Mouse (Mus musculus) liver, adult 2 months (tissue): ENCODE measurements at regions not wholly inside any gene's neighbourhood (a gene's known extent, or its start where the extent isn't known, plus 50 kb on each side); places are given as distances from the start of the nearest gene placed in this dataset.

Experiments used
- DNase-seq: peaks from one replicate; pipeline ENCODE4 v3.0.0-alpha.2; 2011; ENCODE audit warnings: low read depth, low spot score; ENCODE audit errors: extremely low read depth
- H3K27ac ChIP-seq: fragments of 200-500 bp; replicated peaks from 2 replicates; pipeline ENCODE4 v1.5.1; 2012; ENCODE audit warnings: low read depth, mild to moderate bottlenecking, control low read depth, inconsistent platforms, low read length; ENCODE audit not compliant: insufficient read depth
- H3K27me3 ChIP-seq: fragments of 200-500 bp; 2 replicates; pipeline ENCODE4 v1.6.1; 2012; ENCODE audit warnings: mild to moderate bottlenecking, moderate library complexity, low read length, inconsistent platforms; ENCODE audit not compliant: control insufficient read depth, insufficient read depth
- H3K36me3 ChIP-seq: fragments of 200-500 bp; 2 replicates; pipeline ENCODE4 v1.6.1; 2012; ENCODE audit warnings: low read length, inconsistent platforms; ENCODE audit not compliant: control insufficient read depth, insufficient read depth
- H3K4me1 ChIP-seq: fragments of 200-500 bp; 2 replicates; pipeline ENCODE4 v1.6.1; 2011; ENCODE audit warnings: low read length; ENCODE audit not compliant: control insufficient read depth, insufficient read depth
- H3K4me3 ChIP-seq: fragments of 200-500 bp; 2 replicates; pipeline ENCODE4 v1.5.1; 2011; ENCODE audit warnings: low read depth, mild to moderate bottlenecking, control low read depth, low read length, moderate library complexity; ENCODE audit not compliant: insufficient read depth
- H3K79me2 ChIP-seq: fragments of 200-500 bp; 2 replicates; pipeline ENCODE4 v1.6.1; 2012; ENCODE audit warnings: inconsistent platforms, mild to moderate bottlenecking, low read length, moderate library complexity; ENCODE audit not compliant: control insufficient read depth, insufficient read depth
- H3K9ac ChIP-seq: fragments of 200-500 bp; 2 replicates; pipeline ENCODE4 v1.6.1; 2012; ENCODE audit warnings: low read depth, mild to moderate bottlenecking, control low read depth, inconsistent platforms, low read length
- CTCF ChIP-seq: fragments of 200-500 bp; IDR thresholded peaks from 2 replicates; pipeline ENCODE4 v1.5.1; 2011; ENCODE audit warnings: low read depth, low read length, control low read depth
- POLR2A ChIP-seq: fragments of 200-500 bp; IDR thresholded peaks from 2 replicates; pipeline ENCODE4 v1.6.1; 2011; ENCODE audit warnings: low read length, control low read depth; ENCODE audit not compliant: insufficient read depth; ENCODE audit errors: extremely low read depth
- whole genome bisulfite sequencing: fragments of 180-500 bp; shearing (Covaris S2); methylation state at CpG from one replicate; pipeline ENCODE4 v1.1.7; 2018; 5-methylcytosine and 5-hydroxymethylcytosine counted together

DNA sequence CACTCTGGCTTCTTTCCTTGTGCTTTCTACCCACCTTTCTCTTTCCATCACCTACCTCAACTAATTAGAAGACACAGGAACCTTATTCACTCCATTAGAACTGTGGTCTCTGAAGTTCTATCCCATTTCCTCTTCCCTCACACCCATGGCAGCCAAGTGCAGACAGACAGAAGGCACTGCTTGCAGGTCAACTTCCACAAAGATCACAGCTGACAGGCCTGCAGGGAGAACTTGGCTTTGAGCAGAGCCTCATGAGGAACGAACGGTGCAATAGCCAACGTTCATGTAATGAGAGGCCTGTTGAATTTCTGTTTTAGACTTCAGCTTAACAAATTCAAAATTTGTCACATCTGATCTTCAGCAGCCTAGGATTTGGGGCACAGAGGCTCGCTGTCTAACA, 217.5 kb upstream of the Ankrd55 start:
- peak; percentile 48 for DNase-seq
- H3K9ac ChIP-seq, result no peak overlapping the region
- TF ChIP-seq CTCF (no peak), POLR2A (no peak)
- peak overlapping the region; percentile 79 for H3K27ac ChIP-seq
- WGBS, result 50% methylated on average over 4 of the region's 4 CpGs
- H3K4me1 ChIP-seq, result peaks cover 18% of the 10 kb centered on the region
- H3K36me3 ChIP-seq, result no peaks in the 10 kb centered on the region
- H3K27me3 ChIP-seq, result no peaks in the 10 kb centered on the region
- no peak overlapping the region for H3K4me3 ChIP-seq
- H3K79me2 ChIP-seq, result no peaks in the 10 kb centered on the region

DNA sequence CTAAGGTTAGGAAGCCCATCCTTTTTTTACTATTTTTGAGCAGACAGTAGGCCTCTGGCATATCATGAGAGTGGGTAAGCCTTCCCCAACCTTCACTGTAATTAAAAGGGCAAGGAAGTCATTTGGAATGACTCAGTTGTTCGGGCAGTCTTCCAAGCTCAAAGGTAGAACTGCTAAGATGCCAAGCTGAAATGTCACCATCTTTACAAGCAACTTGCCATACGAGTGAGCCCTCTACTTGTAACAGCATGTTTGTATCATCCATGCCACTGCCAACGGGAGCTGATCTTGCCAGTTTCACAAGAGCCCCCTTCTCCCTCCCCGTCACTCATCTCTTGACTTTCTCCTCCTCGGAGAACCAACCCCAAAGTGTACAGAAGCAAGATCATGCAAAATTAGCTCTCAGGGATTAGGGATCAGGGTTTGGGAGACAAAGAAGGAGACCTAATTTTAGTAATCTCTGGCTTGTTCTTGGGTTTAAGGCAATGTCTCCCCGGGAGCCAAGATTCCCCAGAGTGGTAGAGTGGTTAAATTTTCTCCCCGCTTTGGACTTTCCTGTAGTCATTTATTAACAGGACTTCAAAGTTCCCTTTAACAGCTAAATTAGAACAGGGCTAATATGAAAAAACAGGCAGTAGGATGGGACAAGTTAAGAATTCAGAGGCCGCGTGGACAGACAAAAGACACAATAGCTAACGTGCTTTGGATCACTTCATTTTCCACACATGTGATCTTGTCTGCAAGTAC, 216.9 kb upstream of the Ankrd55 start:
- Histone ChIP-seq H3K79me2 (no peaks in the 10 kb centered on the region), H3K4me3 (no peak overlapping the region), H3K9ac (0 out of 2 replicates have a peak overlapping the region, but pooled peaks have one; percentile 4), H3K27ac (peak overlapping the region; percentile 79), H3K36me3 (no peaks in the 10 kb centered on the region), H3K27me3 (no peaks in the 10 kb centered on the region), H3K4me1 (peaks cover 18% of the 10 kb centered on the region)
- peak; percentile 90 for DNase-seq
- WGBS, result 34% methylated on average over 10 of the region's 10 CpGs
- TF ChIP-seq POLR2A, result no peak

DNA sequence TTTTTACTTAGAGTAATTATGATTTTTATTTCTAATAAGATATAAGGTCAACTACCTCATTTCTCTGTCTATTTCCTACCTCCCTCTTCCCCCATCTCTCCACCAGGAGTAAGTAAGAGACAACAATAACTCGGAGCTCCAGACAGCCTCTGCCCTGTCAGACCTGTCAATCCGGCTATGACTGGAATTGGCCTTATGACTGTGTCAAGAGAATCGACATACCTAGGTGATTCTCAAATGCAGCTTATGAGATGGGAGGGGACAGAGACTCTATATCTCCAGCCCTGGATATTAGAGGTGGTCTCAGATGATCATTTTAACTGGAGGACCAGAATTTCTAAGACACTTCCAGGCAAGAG, 216.3 kb upstream of the Ankrd55 start:
- WGBS, result 15% methylated on average over 3 of the region's 3 CpGs
- Histone ChIP-seq H3K9ac (no peak overlapping the region), H3K27me3 (no peaks in the 10 kb centered on the region), H3K27ac (0 out of 2 replicates have a peak overlapping the region, but pooled peaks have one; percentile 3), H3K4me3 (no peak overlapping the region), H3K79me2 (no peaks in the 10 kb centered on the region), H3K36me3 (no peaks in the 10 kb centered on the region), H3K4me1 (peaks cover 16% of the 10 kb centered on the region)
- TF ChIP-seq CTCF (no peak), POLR2A (no peak)
- DNase-seq, result no peak

DNA sequence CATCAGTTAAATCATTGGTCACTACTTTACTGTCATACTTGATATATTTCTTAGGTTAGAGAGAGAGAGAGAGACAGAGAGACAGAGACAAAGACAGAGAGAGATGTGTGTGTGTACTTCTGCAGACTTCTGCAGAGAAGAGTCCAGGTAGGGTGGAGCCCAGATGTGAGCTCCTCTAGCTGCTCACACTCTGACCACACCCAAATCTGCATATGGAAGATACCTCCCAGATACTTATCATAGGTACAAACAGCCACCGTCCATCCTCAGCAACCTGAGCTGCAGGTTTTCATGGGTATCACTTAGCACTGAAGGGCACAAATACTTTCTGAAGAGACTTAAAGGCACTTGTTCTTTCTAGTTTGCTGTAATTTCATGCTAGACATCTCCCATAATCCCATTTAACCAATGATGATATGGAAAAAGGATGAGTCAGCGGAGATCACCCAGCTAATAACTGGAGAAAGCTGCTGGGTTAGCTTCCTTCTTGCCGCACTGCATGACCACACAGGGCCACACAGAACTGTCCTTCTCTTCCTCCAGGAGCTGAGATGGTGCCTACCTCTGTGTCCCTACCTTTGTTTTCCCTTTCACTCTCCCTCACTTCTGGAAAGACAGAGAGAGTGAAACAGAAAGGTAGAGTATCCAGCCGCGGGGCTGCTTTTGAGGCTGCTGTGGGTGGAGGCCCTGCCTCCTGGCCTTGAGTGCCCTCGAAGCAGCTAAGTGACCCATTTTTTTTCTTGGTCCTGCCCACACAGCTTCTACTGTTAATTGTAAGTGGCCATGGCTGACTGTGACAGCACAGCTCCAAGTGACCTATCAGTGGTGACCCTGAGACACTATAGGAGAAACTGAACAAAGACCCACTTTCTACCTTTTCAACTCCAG, 214.5 kb upstream of the Ankrd55 start:
- Histone ChIP-seq H3K4me3 (no peak overlapping the region), H3K27ac (no peak overlapping the region), H3K9ac (no peak overlapping the region), H3K79me2 (no peaks in the 10 kb centered on the region), H3K36me3 (no peaks in the 10 kb centered on the region), H3K4me1 (peaks cover 15% of the 10 kb centered on the region), H3K27me3 (no peaks in the 10 kb centered on the region)
- DNase-seq, result no peak
- no peak for TF ChIP-seq POLR2A
- no peak for TF ChIP-seq CTCF
- 87% methylated on average over 6 of the region's 6 CpGs for WGBS

DNA sequence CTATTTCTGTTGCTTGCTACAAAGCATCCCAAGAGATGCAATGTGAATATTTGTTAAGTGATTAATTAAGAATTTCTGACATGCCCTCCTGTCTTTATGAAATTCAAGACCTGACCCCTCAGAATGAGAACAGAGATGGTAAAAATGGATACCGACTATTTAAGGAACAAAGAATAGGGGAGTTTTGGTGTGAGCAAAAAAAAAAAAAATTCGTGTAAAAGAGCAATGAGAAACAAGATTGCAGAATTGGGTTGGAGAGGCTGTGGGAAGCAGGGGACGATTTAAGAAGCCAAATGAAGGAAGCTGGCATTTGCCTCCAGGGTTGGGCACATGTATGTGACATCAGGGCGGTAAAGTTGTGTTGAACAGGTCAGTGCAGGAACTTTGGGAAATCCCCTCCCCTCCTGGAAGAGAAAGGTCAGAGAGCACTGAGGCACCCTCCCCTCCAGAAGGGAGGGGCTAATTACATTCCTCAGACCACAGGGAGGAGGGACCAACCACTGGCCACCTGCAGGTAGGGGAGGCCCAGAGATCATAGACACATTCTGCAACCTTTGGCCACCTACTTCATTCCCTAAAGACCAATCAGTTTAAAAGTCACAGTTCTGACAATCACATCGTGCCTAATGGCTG, 212.3 kb upstream of the Ankrd55 start:
- no peak overlapping the region for H3K4me3 ChIP-seq
- no peaks in the 10 kb centered on the region for H3K36me3 ChIP-seq
- no peak overlapping the region for H3K9ac ChIP-seq
- 60% methylated on average over 5 of the region's 5 CpGs for WGBS
- no peak overlapping the region for H3K27ac ChIP-seq
- no peaks in the 10 kb centered on the region for H3K79me2 ChIP-seq
- no peaks in the 10 kb centered on the region for H3K27me3 ChIP-seq
- TF ChIP-seq POLR2A, result no peak
- no peak for TF ChIP-seq CTCF
- peaks cover 12% of the 10 kb centered on the region for H3K4me1 ChIP-seq
- DNase-seq, result peak; percentile 23
